Mouse (Mus musculus): ENCODE measurements around the gene Poldip2.

Gene Poldip2

DNA sequence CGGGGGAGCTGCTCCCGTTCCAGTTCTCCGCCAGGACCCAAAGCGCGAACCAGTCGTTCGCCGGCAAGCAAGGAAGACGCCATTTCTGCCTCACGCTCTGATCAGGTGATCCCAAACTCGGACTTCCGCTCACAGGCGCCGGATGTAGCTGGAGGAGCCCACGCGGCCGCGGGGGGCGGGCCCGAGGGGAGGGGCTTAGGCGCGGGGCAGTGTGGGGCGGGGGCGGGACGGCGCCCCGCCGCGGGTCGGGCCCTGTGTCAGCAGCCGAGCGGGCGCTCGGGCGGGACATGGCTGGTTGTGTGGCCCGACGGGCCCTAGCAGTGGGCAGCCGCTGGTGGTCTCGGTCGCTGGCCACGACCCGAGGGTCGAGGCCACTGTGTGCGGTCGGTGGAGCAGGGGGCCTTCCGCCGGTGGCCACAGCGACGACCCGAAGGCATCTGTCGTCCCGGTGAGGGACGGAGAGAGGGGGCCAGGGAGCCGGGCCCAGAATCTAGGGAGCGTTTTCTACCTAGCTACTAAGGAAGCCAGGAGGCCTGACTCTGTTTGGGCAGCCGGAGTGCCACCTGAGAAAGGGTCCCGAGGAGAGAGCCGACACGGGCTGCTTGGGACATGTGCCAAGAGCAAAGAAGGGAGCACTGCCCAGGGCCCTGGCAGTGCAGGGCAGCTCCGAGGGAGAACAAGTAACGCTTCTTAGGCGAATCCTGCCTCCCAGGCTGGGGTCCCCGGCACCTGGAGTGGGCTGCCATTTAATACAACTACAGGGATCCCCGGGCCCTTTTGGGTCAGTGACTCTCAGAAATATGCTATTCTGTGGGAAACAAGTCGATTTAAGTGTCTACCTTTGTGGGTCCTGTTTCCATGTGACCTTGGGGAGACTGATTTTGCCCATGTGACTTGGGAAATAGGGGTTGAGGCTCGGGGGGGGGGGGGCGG, at the start of gene Poldip2, which contains the start of gene Tmem199:
Gene Poldip2, plus strand, starts transcription at position 169 of the 933 bp plus-strand sequence.
Gene Tmem199, minus strand, starts transcription at position 148 of the 933 bp plus-strand sequence.
- DNase-seq (ENCODE audit: low spot score), result peak; percentile 92

DNA sequence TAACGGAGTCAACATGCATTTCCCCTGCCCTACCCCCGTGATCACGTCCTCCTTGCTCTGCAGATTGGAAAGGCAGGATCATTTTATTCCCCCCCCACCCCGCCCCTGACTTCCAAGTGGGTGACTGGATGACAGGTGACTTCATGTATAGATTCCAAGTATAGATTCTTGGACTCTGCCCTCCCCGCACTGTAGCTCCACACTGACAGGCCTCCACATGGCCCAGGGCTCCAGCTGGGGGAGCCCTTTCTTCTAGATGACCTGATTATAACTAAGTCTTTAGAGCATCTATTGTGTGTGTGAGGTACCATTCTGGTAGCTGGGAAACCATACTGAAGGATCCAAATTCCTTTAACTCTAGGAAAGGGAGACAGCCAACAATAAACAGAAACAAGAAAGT, 49.3 kb upstream of the Poldip2 start:
- DNase-seq (ENCODE audit: low spot score), result no peak

DNA sequence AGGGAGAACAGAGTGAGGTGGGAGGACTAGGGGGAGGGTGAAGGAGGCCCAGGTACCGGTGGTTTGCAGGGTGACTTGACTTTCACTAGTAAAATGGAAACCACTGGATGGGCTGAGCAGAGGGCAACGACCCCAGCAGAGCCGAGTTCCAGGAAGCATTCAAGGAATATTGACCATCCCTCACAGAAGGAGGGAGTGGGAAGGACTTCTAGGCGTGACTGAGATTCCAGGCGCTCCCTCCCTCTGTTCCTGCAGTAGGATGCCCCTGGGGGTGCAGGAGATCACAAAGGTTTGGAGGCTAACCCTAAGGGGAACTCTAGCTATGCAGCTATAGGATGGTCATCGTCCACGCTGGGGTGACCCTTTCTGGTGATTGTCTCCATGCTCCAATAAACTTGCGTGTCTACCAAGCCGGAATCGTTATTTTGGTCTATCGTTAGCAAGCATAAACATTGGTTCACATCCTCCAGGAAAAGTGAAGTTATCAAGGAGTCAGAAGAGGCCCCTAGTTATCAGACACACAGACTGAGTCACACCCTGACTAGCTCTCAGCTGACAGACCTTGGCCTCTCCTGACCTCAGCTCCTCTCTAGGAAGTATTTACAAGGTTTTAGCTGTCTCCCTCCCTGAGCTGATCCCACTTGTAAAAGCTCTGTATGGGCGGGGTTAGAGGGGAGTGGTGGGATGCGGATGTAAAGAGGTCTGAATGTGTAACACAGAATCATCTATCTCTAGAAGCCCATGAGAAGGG, 48.5 kb upstream of the Poldip2 start:
- no peak for DNase-seq (ENCODE audit: low spot score)

GRCm38 (mm10) chr11:78465116-78465515, 46.9 kb upstream of the Poldip2 start:
- peak; percentile 20 for DNase-seq (ENCODE audit: low spot score)

DNA sequence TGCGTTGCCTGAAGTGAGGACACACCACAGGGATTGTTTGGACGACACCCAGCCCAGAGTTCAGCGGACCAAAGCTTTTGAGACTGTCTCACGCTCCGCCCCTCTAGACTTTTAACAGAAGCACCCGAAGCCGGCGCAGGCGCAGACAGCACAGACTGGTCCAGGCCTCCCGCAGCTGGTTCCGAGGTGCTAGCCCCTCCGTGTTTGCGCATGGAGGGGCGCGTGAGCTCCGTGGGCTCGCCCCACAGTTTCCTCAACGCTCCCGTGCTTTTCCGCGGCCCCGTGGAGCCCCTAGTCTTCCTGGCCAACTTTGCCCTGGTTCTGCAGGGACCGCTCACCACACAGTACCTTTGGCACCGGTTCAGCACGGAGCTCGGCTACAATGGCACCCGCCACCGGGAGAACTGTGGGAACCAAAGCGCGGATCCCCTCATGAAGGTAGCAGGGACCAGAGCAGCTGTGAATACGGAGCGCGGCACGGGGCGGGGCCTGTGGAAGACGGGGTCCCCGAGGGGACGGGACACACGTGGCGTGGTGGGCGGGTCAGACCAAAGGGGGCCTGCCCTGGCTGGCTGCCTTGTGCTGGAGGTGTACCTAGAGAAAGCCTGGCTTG, 46.3 kb upstream of the Poldip2 start, which contains the start of gene Slc46a1:
Gene Slc46a1, plus strand, starts transcription at position 130 of the 613 bp plus-strand sequence.
- peak; percentile 94 for DNase-seq (ENCODE audit: low spot score)

DNA sequence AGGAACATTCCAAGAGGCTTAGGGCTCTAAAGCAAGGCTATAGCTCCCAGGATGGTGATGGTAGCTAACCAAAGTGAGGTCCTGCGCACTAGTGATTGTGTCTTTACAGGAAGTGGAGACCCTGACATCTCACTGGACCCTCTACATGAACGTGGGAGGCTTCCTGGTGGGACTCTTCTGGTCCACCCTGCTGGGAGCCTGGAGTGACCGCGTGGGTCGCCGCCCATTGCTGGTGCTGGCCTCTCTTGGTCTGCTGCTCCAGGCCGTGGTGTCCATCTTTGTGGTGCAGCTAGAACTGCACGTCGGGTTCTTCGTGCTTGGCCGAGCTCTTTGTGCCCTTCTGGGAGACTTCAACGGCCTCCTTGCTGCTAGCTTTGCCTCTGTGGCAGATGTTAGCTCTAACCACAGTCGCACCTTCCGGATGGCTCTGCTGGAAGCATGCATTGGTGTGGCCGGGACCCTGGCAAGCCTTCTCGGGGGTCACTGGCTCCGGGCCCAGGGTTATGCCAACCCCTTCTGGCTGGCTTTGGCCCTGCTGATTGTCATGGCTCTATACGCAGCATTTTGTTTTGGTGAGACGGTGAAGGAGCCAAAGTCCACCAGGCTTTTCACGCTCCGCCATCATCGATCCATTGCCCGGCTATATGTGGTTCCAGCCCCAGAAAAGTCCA, 45.6 kb upstream of the Poldip2 start:
- no peak for DNase-seq (ENCODE audit: low spot score)

GRCm38 (mm10) chr11:78467515-78467914, 44.5 kb upstream of the Poldip2 start:
- DNase-seq (ENCODE audit: low spot score), result no peak

DNA sequence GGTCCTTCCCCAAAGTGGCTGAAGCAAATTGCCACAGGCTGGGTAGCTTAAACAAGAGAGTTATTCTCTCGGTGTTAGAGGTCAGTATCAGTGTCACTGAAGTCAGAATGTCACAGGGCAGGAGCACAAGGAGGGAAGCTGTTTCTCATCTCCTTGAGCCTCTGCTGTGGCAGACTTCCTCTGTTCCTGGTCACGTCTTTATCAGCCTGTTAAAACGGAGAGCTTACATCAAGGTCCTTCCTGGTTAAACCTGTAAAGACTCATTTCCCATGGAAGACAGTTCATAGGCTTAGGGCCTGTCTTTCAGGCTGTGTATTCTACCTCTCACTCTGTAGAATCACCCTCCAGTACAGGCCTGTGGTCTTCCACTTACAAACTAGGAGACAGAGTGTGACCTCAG, 44.1 kb upstream of the Poldip2 start:
- DNase-seq (ENCODE audit: low spot score), result no peak

- DNase-seq (ENCODE audit: low spot score), result no peak
Observed at GRCm38 (mm10) chr11:78471326-78472103, 40.5 kb upstream of the Poldip2 start.

DNA sequence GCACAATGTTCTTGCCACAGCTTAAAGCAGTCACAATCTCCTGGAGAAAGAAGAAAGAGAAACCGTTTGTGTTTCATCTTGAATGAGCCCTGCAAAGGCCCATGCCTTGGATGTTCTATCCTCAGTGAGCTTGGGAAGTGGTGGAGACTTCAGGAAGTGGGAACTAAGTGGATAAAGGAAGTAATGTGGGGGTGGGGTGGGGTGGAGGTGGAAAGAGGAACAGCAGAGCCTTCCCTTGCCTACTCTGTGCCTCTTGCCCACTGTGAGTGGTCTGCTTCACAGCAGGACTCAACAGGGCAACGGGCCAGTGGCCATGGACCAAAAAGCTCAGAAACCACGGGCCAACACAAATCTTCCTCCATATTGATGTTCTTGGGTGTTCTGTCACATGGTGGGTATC, 36.7 kb upstream of the Poldip2 start:
- no peak for DNase-seq (ENCODE audit: low spot score)

GRCm38 (mm10) chr11:78483639-78484038, 28.4 kb upstream of the Poldip2 start:
- DNase-seq (ENCODE audit: low spot score), result no peak

DNA sequence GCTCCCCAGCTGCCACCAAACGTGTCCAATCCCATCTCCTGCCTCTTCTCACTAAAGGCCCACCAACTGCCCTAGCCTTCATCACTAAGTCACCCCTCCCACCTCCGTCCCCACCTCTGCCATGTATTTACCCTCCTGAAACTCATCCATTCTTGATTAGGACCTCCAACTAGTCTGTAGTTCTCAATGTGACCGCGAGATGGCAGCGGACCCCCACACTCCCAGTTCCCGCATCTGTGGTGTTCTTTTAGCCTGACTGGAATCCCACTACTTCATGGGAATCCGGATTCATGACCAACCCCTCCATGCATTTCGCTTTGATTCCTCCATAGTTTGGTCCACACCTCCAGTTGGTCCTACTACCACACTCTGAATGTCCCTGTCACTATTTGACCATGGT, 23.8 kb upstream of the Poldip2 start:
- peak; percentile 86 for DNase-seq (ENCODE audit: low spot score)

GRCm38 (mm10) chr11:78490781-78491241, 21.2 kb upstream of the Poldip2 start:
- DNase-seq (ENCODE audit: low spot score), result peak; percentile 87

- DNase-seq (ENCODE audit: low spot score), result peak; percentile 82
Observed at GRCm38 (mm10) chr11:78495904-78496303, 16.1 kb upstream of the Poldip2 start.

- peak; percentile 43 for DNase-seq (ENCODE audit: low spot score)
Observed at GRCm38 (mm10) chr11:78497071-78497541, 14.9 kb upstream of the Poldip2 start.

GRCm38 (mm10) chr11:78497544-78498522, 14.2 kb upstream of the Poldip2 start, which contains the start of gene Sarm1:
Gene Sarm1 (minus strand): TSS chr11:78497754.
- DNase-seq (ENCODE audit: low spot score), result peak; percentile 98

GRCm38 (mm10) chr11:78499004-78499403, 13.0 kb upstream of the Poldip2 start, which contains the start of gene Vtn:
Gene Vtn (plus strand): TSS chr11:78499091.
- DNase-seq (ENCODE audit: low spot score), result peak; percentile 26

DNA sequence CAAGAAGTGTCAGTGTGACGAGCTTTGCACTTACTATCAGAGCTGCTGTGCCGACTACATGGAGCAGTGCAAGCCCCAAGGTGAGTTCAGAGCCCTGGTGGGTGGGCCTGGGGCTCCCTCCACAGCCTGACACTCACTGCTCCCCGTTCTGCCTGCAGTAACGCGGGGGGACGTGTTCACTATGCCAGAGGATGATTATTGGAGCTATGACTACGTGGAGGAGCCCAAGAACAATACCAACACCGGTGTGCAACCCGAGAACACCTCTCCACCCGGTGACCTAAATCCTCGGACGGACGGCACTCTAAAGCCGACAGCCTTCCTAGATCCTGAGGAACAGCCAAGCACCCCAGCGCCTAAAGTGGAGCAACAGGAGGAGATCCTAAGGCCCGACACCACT, 12.4 kb upstream of the Poldip2 start:
- no peak for DNase-seq (ENCODE audit: low spot score)

GRCm38 (mm10) chr11:78500623-78501202, 11.3 kb upstream of the Poldip2 start:
- DNase-seq (ENCODE audit: low spot score), result no peak
